Mouse (Mus musculus) frontal cortex, adult (tissue): ENCODE measurements at regions not wholly inside any gene's neighbourhood (a gene's known extent, or its start where the extent isn't known, plus 50 kb on each side); places are given as distances from the start of the nearest gene placed in this dataset.

Experiments used
- ATAC-seq: cut with Nextera tagmentation; 2 replicates; pipeline ENCODE4 v1.9.2; 2017; ENCODE audit warnings: mild to moderate bottlenecking, moderate library complexity, mixed read lengths; ENCODE audit not compliant: low TSS enrichment

DNA sequence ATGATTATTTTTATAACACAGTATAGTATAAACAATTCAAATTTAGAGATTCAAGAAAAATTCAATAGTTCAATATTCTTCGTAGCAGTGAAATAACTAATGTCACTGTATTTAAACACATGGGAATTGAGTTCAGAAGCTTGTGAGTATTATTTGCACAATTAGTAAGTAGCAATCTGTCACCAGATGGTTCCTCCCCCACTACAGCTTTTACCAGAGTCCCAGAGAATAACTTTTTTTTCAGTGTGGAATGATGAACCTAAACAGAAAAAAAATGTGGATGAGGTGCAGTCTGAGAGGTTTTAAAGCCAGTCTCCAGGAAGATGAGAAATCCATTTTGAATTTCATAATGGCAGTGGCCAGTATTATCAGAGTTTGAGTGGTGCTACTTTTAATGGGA, 414.9 kb upstream of the C9orf72 start:
- ATAC-seq, result no peak

DNA sequence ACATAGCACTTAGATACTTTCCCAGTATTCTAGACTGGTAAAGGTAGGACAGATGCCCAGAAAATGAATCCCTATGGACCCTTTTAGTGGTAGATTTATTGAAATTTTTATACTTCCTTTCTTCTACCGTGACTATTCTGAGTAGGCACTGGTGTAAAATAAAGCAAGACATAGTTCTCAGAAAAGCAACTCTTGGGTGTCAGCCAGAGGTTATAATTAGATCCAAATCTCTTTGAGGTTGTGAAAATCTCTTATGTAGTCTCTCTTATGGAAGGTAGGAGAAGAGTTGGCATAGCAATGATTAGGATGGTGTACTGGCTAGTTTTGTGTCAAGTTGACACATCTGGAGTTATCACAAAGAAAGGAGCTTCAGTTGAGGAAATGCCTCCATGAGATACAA, 380.2 kb upstream of the C9orf72 start:
- ATAC-seq, result peak; percentile 90

DNA sequence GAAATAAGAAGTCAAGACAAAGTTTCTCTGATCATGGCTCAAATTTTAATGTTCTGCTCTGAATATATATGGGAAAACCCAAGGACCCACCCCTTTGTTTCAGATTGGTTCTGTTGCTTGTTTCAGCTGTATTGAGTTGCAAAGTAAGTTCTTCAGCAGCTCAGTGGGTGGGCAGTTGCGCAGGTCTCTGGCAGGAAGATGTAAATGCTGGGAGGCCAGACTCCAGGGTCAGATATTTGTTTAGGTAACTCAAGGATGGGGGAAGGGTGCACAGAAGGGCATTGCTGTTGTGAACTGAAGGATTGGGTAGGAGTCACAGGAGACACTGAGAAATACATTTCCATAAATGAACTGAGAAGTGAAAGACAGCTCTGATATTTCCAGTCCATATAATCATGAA, 352.1 kb upstream of the C9orf72 start:
- ATAC-seq, result no peak

DNA sequence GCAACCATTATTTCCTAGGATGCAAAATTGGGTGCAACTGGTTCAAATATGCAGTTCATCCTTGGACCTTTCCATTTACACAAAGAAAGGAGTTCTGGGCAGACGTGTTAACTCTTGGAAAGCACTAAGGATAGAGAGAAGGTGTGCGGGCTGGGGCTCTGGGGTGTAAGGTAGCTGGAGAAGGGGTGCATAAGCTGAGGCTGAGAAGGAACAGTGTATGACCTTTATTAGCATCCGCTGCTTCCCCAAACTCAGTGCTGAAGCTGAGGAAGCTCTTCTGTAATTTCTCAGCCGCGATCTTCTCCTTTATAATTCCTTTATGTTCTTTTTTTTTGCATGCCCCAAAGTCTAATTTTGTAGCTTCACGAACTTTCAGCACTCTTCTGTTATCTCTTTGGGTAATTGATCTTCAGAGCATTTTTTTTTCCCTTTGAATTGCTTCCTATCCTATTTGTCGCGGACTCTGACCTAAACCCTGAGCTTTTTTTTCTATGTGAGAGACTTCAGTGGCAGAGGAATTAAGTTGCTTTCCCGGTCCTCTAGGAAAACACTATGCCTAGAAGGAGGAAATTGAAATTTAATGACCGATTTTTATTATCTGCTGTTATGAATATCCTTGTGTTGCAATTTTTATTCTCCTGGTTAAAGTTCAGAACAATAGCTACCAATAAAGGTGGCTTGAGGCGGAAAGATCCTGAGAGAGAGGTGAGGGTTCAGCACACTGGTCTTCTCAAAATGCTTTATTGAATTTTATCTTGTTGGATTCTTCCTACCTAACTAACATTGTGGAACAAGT, 349.4 kb upstream of the C9orf72 start:
- no peak for ATAC-seq

DNA sequence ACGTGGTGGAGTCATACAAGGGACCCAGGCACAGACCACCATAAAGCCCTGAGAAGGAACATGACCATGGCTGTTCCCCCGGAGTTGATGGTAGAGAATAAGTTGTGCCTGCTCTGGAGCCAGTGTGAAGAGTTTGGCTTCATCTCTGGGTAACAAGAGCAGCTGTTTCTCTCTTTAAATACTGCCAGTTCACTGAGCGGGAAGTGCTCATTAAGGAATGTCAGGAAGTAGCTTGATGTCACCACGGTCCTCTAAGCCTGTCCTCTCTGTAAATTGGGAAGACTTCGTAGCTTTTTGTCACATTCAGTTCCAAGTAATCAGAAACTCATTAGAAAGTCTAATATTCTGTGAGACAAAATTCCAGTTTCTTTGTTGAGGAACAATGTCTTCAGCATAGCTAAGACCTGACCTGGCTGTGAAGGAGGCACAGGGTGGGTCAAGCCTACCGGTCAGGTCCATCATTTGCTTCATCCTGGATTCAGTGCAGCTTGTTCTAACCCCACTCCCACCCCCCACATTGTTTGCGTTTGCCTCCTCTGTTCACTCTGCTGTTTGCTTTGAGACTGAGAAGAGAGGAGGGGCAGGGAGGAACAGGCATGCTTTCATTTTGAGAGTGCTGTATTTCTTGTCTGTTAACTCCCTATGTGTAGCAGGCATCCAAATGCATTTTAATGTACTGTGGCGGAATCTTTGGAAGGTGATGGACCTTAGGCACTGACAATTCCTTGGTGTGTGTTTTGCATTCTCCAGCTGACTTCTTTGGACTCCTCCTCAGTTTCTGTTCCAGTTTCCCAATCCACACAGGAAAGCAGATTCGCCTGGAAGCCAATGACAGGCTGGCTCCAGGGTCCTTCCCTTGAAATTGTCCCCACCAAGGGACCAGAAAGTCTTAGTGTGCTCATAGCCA, 345.8 kb upstream of the C9orf72 start:
- no peak for ATAC-seq

DNA sequence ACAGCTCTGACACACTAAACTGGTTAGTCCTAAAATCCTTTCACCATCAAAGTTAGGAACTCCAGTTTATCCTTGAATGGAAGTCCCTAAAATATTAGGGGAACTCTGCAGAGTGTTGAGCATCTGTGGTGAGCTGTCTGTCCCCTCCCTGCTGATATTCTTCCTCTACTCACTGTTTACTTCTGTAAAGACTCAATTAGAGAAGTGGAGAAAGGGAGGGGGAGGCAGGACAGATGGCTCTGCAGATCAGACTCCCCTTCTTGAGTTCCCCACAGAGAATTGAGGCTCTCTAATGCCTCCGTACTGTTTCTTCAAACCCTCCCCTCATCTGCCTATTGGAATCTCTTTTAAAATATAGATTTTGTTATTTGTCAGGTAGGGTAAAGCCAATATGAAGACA, 335.3 kb upstream of the C9orf72 start:
- no peak for ATAC-seq

DNA sequence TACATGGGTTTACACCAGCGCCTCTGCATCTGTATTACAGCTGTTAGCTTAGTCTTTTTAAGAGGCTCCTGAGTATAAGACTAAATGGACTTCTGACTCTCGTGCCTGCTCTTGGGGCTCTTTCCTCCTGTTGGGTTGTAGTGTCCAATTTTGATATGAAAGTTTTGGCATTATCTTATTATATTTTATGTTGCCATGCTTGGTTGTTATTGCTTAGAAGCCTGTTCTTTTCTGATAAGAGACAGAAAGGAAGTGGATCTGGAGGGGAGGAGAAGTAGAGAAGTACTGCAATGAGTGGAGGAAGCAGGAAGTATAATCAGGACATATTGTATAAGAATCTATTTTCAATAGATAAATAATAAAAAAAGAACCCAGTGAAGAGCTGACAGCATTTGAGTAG, 334.0 kb upstream of the C9orf72 start:
- ATAC-seq, result no peak

DNA sequence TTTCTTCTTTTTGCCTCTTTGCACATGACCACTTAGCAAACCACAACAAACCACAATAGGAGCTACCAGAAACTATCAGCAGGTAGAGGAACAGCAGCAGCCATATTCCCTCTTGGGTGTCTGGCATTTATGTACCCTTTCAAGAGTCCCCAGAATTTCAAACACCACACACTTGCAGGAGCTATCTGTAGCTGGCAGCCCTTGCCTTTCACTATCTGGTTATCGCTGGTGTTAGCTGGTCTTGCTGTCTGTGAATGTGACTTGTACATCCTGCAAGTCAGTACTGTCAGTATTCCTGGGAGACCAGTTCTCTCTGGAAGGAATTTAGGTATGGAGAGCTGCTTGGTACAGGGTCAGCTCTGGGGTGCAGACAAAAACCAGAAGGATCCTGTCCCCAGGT, 327.3 kb upstream of the C9orf72 start:
- ATAC-seq, result no peak

DNA sequence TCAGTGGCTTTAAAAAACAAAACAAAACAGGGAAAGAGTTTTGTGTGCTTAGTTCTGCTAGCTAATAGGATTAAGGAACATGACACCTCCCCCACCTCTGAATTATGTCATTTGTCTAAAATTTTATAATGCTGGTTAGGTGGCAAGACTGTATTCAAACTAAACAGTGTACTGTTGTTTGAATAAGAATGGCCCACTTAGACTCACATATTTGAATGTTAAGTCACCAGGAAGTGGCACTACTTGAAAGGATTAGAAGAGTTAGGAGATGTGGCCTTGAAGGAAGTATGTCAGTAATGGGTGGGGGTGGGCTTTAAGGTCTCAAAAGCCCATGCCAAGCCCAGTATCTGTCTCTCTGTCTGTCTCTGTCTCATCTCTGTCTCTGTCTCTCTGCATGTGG, 326.0 kb upstream of the C9orf72 start:
- ATAC-seq, result no peak

DNA sequence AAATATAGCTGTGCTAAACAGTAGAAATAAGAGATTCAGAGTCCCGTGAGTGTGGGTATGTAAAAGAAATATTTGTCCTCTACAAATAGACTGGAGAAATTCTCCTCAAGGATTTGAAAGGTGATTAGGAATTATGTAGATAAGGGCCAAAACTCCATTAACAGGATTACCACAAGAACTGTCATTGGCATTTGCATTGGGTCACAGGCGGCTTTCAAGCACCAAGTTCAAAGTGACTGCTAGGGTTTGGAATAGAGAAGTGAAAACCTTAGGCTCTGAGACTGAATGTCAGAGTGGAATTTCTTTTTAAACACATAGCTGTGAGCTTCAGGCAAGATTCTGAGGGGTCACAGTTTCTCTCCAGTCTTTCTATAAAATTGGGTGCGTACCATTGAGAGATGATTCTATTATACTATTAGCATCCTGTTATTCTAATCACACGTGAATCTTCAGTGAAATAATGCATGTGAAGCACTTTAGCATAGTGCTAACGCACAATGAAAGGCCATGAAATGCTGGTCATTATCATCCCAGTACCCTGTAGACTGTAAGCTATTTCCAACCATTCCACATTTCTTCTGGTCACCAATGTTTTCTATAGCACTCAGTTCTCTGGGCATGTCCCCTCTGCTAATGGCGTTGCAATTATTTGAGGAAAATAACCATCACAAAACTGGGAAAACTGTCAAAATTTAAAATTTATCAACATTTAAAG, 308.7 kb upstream of the C9orf72 start:
- ATAC-seq, result no peak

DNA sequence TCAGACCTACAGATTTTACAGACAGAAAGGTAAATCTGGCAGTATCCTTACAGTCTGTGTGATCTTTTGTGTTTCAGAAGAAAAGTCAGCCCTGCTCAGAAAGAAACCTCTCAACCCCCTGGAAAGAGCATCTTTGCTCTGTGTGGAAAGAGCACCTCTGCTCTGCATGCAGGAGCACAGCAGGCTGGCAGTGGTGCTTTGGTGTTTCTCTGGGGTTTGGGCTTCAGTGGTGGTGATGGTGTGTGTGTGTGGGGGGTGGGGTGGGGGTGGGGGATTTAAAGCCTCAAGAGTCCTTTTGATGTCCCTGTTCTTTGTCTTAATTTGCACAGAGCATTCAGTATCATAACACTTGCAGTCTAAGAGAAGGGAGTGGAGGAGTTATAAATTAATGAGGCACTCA, 308.2 kb upstream of the C9orf72 start:
- ATAC-seq, result no peak
